Mouse (Mus musculus): Measurements from ENCODE around the gene Kcns1. TPM values are rescaled to one million over a fixed set of nuclear protein-coding genes. Genes with fewer than 3 reads are reported as not detected.
A peak's percentile ranks its signal among the peaks of the same experiment; 100 is the strongest.
"Not testable (repeated sequence)": the region's sequence is repeated elsewhere in the genome, so short reads cannot be mapped to it uniquely, and the experiment has no call there.

The Kcns1 gene
- total RNA-seq (2021): 10 to 100 TPM; 21.8 to 23.2 TPM
- long read RNA-seq, experiment 1, partial matches to known transcripts: 7 of 11 reads
- long read RNA-seq, experiment 1, other reads (novel, unspliced or antisense): 0 of 11 reads
- long read RNA-seq, experiment 2, partial matches to known transcripts: 1 of 9 reads
- long read RNA-seq, experiment 2, other reads (novel, unspliced or antisense): 4 of 9 reads

GRCm38 (mm10) chr2:164170902-164171301, at the start of gene Kcns1:
TSS of gene Kcns1 (minus strand) at chr2:164171113.
- DNase-seq (ENCODE audit: low spot score in 2 of 2): peak; percentile 37 to 60

DNA sequence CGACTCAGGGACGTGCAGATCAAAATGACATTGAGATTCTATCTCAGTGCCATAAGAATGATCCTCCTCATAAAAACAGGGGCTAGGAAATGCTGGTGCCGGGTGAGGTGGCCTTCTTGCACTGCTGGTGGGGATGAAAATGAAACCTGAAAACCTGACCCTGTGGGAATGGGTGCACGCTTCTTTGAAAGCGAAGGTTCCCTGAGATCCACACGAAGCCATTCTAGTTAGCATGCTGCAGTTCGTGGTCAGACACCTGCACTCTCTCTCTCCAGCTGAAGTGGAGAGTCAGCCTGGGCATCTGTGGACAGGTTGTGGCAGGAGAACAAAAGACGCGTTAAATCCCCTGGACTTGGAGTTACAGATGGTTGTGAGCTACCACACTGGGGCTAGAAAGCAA, 48.4 kb upstream of the Kcns1 start:
- no peak for DNase-seq (ENCODE audit: low spot score in 2 of 2)

- DNase-seq (ENCODE audit: low spot score in 2 of 2): peak; percentile 7 to 37
Measured at GRCm38 (mm10) chr2:164212711-164213110, 41.8 kb upstream of the Kcns1 start.

DNA sequence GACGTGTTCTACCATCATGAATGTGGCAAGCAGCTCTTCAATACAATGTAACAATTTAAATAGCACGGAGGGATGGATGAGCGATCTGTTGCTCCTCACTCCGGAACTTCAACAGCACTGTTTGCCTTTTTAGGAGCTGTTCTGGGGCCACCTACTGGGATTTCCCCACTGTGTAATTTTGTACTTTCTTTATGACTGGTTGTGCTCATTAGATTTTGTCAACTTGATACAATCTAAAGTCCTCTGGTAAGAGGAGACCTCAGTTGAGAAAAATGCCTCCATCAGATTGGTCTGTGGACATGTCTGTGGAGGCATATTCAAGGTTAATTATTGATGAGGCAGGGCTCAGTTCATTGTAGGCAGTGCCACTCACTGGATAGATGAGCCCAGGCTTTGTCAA, 40.0 kb upstream of the Kcns1 start:
- DNase-seq (ENCODE audit: low spot score in 2 of 2): no peak

DNA sequence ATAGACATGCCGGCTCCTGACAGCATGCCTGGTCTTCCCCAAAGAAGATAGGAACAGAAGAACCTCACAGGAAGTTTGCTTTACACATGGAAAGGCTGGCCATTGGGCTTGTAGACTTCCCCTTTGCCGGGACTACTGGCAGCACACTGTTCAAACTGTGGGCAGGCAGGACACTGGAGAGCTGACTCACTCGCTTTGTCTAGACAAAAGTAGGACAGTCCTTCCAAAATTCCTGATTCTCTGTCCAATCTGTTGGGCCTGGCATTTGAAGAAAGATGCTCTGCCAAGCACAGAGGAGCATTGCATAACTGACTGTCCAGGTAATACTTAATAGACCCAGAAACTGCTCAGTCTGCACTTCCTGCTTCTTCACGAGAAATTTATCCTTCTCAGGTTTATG, 35.8 kb upstream of the Kcns1 start:
- DNase-seq (ENCODE audit: low spot score in 2 of 2): peak; percentile 14 to 33

DNA sequence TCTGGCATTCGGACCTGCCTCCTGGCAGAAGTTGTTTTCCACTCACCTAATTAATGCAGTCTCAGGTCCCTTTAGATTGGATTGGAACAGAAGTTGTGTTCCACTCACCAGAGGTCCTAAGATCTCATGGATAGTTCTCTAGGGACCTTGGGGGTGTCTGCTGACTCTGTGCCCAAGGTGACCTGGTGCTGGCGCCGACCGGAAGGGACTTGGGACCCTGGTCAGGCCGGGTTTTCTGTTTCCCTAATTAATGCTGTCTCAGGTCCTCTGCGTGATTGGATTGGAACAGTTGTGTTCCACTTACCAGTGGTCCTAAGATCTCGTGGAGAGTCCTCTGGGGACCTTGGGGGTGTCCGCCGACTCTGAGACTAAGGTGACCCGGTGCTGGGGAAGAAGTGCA, 35.1 kb upstream of the Kcns1 start:
- DNase-seq (ENCODE audit: low spot score in 2 of 2): not testable (repeated sequence)

DNA sequence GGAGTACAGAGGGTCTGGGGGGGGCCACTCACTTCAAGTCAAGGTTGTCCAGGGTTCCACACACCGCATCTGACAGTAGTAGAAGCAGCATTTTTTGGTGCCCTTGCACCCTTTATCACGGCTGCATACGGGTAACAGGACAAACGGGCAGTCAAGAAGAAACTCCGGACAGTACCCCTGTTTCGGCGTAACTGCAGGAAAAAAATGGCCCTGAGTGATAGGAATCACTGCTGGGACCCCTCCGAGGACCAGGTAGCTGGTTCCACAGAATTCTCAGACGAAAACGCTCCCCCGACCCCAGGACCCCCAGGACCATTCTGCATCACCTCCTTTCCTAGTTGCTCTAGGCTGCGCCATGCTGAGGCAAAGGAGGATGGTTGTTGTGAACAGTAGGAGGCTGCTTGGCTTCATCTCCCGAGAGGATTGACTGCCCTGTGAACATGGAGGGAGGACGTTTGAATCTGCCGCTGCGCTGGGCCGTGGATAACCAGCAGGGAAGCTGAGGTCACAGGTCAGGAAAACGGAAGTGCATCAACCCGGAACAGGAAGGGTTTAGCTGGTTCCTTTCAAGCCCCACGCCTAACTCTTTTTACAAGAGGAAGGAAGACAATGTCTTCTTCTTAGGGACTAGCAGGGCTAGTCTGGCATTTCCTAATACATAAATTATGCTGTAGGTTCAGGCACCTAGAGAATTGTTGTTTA, 28.9 kb upstream of the Kcns1 start, which contains the start of gene Wfdc15a:
Wfdc15a (minus strand) TSS at position 505 of the 702 bp plus-strand sequence.
- DNase-seq (ENCODE audit: low spot score in 2 of 2): no peak

DNA sequence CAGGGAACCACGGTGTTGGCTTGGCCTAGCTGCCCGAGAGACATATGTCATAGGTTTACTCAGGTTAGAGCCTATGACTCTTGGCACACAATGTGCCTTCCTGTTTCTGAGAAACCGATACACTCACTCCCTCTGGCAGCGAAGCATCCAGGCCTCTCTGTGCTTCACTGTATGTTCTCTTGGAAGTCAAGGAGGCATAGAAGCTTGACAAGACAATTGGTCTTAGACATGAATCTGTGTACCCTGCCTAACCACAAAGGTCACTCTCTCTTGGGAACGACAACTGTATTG, 25.7 kb upstream of the Kcns1 start:
- no peak for DNase-seq (ENCODE audit: low spot score in 2 of 2)

- DNase-seq (ENCODE audit: low spot score in 2 of 2): no peak
Measured at GRCm38 (mm10) chr2:164195971-164196699, 25.2 kb upstream of the Kcns1 start.

- no peak for DNase-seq (ENCODE audit: low spot score in 2 of 2)
Measured at GRCm38 (mm10) chr2:164194959-164195630, 24.2 kb upstream of the Kcns1 start.

- DNase-seq (ENCODE audit: low spot score in 2 of 2): no peak
Measured at GRCm38 (mm10) chr2:164192279-164192678, 21.4 kb upstream of the Kcns1 start.

GRCm38 (mm10) chr2:164190576-164190975, 19.7 kb upstream of the Kcns1 start, which contains the start of gene Wfdc12:
TSS of gene Wfdc12 (minus strand) at chr2:164190608.
- no peak for DNase-seq (ENCODE audit: low spot score in 2 of 2)

DNA sequence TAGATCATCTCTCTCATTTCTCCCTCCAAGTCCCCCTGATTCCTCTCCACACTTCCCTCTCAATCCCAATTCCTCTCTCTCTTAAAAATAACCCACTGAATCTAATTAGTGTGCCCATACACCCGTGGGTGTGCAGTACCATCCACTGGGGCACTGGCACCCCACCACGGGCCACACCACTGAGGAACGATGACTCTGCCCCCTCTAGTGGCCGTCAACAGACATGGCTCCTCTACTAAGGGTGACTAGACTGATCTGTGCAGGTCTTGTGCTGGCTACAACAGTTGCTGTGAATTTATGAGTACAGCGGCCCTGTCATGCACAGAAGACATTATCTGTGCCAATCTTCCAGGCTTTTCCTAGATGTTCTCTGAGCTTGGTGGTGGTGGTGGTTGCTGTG, 17.8 kb upstream of the Kcns1 start:
- no peak for DNase-seq (ENCODE audit: low spot score in 2 of 2)

DNA sequence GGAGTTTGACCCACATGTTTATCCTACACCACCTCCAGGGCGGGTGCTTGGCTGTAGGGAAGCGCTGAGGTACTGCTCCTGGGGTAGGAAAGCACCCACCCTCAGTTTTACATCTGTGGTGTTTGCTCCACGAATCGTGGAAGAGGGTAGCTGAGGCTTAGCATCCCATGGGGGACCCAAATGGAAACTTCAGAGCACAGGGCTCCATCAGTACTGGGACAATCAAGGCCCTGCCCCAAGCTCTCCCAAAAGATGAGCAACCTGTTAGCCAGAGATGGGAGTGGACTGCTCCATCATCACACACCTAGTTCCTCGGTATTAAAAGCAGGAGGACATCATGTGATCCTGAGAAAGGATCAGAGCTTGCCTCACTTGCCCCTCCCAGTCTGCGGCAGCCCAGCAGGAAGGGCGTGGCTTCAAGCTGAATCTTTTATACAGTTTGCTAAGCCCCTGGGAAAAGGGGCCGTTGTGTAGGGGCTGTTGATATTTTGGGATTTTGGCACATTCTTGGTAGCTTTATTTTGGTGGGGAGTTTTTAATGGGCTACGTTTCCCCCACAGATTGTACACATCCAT, 13.3 kb upstream of the Kcns1 start:
- no peak for DNase-seq (ENCODE audit: low spot score in 2 of 2)

DNA sequence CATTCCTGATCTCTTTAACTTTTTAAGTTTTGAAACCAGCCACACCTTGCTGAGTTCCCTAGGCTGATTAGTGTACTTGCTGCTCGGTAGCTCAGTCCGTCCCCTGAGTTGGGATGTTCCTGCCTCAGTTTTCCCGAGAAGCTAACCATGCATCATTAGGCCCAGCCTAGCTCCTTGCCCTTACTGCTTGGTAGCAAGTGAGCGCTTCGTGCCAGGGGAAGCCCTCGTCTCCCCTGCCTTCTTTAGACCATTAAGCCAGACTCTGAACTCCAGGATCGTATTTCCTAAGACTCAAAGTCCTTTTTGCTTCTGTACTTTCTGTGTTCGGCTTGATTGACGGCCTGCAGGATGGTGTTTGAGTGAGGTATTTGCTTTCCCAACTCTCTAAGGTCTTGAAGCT, 12.4 kb upstream of the Kcns1 start:
- no peak for DNase-seq (ENCODE audit: low spot score in 2 of 2)

DNA sequence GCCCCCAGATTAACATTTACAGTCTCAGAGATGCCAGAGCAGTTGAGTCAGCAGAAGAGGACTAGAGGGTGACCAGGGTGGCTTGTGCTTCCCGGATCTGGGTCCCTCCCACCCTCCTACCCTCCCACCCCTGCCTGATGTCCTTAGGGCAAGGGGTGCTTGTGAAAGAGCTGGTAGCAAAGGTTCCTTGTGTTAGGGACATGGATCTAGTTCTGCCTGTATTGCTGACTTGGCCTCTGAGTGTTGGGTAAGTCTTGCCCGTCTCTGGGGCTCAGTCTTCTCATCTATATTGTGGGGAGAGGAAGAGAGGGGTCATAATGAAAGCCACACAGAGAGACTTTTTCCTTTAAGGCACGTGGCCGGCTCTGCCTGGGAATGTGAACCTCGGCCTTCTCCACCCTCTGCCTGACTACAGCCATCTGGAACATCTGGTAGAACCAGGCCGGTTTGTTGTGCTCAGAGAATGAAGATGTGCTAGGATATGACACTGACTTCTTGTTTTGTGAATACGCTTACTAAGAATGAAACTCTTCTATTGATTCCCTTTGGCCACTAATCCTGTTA, 11.9 kb upstream of the Kcns1 start, which contains the start of gene Wfdc5:
Wfdc5 (minus strand) TSS at position 51 of the 564 bp plus-strand sequence.
- no peak for DNase-seq (ENCODE audit: low spot score in 2 of 2)

GRCm38 (mm10) chr2:164180770-164181169, 9.9 kb upstream of the Kcns1 start:
- DNase-seq (ENCODE audit: low spot score in 2 of 2): no peak

- DNase-seq (ENCODE audit: low spot score in 2 of 2): peak in 1 of 2 experiments; percentile 31
Measured at GRCm38 (mm10) chr2:164180124-164180523, 9.2 kb upstream of the Kcns1 start.

GRCm38 (mm10) chr2:164177831-164178230, 6.9 kb upstream of the Kcns1 start:
- no peak for DNase-seq (ENCODE audit: low spot score in 2 of 2)

DNA sequence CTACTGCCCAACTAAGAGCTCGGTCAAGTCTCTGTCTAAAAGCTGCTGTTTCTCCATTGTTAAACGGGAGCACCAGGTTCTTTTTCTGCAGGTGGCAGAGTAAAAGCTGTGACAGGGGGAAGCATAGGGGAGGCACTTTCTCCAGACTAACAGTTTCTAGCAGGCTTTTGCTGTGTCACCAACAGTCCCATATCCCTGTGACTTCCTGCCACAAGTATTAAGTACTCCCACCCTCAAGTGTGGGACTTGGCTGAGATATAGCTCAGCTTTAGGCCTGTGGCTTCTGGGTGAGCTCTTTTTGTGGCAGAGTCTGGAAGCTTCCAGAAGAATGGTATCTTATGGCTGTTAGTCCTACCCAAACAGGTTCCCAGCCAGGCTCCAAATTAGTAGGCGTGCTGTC, 4.9 kb upstream of the Kcns1 start:
- DNase-seq (ENCODE audit: low spot score in 2 of 2): no peak
